Mouse (Mus musculus) ovary, postnatal 10 days (tissue): Measurements from ENCODE around the gene Olfr1506.
"Not testable (repeated sequence)": the region's sequence is repeated elsewhere in the genome, so short reads cannot be mapped to it uniquely, and the experiment has no call there.

Experiments used
- DNase-seq: peaks from one replicate; pipeline ENCODE4 v3.0.0; 2022; ENCODE audit warnings: low spot score

Gene Olfr1506

DNA sequence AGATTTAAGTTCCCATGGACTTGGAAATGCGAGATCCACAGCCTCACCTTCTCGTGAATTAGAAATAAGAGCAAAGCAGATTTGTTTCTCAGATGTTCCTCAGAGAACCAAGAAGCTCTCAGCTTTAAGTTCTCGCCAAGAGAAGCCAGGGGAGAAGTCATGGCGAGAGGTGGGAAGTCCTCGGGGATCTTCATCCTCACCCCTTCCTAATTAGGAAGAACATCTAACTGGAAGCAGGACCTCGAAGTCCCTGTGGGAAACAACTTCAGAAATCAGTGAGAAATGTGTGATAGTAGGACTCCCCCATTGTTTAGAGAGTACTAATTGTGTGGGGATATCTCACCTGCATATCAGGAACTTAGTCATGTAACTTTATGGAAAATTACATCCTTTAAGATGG is at the start of gene Olfr1506:
Olfr1506 (minus strand) TSS at position 101 of the 400 bp plus-strand sequence.
- DNase-seq = not testable (repeated sequence)

DNA sequence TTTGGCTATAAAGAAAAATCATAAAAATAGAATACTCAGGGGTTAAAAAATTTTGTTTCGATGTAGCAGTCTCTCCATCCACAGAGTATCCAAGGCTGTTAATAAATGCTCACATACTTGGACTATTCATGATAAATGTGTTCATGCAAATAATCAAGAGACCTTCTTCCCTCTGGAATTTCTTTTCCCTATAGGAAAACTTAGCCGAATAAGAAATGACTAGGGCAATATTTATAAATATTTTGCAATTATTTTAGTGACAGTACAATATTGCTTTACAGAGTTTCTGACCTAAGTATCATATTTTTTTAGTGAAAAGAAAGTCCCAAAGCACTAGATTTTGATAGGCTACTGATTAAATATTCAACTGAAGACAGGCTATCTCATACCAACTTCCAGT is 46.6 kb upstream of the Olfr1506 start, which contains the start of gene Olfr1271:
Olfr1271 (minus strand) TSS at position 101 of the 400 bp plus-strand sequence.
- DNase-seq = no peak

DNA sequence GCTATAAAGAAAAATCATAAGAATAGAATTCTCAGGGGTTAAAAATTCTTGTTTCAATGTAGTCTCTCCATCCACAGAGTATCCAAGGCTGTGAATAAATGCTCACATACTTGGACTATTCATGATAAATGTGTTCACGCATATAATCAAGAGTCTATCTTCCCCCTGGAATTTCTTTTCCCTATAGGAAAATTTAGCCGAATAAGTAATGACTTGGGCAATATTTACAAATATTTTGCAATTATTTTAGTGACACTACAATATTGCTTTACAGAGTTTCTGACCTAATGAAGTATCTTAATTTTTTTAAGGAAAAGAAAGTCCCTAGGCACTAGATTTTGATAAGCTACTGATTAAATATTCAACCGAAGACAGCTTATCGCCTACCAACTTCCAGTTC is 33.2 kb upstream of the Olfr1506 start, which contains the start of gene Olfr142:
Olfr142 (minus strand) TSS at position 101 of the 400 bp plus-strand sequence.
- no peak for DNase-seq

DNA sequence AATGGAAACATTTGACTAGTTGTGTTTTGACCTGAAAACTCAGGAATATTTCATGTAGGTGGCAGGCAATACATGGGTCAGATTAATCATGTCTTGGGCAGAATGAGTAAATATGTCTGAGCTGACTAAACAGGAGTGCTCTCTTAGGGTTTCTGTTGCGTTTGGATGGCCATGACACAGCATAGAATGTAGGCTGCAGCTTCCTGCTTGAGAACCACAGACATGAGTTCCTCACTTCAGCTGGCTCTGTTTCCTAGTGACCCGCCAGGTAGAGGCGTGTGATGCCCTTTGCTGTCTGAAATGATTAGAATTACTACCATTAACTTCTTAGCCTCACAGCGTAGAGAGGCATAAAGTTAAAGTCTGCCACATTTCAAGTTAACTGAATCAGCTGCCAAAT is 24.7 kb downstream of the Olfr1506 start:
- DNase-seq = not testable (repeated sequence)

DNA sequence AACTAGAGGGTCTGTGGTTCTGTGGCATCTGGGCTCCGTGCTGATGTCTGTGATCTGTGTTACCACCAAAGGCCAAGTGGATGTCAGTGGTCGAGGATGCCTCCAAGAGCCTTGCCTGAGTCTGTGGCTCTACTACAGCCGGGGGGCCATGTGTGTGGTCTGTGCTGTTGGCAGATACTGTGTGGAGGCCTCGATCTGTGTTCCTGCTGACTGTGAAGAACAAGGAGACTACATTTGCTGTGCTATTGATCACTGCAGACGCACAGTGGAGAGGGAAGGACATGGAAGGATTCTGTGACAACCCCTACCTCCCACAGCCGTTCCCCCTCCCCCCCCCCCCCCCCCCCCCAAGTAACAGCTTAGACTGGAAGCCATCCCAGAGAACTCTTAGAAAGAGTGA is 29.0 kb downstream of the Olfr1506 start:
- DNase-seq = not testable (repeated sequence)

DNA sequence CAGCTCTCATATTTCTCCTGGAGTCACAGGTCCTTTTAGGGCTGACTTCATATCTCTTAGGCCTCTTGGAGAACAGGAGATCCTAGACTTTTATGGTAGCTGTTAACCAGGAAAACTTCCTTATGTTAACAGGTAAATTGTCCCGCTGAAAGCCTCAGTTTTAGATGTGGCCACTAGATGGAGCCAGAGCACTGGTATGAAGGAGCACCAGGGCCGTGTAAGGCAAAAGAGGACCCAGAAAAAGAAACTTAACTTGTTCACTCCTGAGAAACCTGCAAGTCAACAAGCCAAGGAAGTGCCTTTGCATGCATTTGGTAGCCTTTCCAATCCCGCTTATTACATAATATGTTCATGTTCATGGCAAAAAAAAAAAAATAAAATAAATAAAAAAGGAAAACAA is 29.5 kb downstream of the Olfr1506 start:
- DNase-seq = not testable (repeated sequence)

DNA sequence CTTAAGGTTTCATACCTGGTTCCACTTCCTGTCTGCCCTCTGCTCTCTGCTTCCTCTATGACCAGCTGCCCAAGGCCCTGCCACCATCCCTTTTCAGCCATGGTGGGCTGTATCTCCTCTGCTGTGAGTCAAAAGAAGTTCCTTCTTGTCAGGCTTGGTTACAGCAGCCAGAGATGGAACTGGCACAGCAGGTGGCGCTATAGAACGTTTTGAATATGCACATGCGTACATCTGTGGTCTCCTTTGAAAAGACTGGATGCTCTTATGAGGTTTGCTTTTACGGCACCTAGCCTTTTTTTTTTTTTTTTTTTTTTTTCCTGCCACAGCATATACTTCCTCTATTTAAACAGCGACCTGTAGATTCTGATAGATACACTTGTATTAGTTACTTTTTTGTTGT is 37.2 kb downstream of the Olfr1506 start:
- DNase-seq = not testable (repeated sequence)

DNA sequence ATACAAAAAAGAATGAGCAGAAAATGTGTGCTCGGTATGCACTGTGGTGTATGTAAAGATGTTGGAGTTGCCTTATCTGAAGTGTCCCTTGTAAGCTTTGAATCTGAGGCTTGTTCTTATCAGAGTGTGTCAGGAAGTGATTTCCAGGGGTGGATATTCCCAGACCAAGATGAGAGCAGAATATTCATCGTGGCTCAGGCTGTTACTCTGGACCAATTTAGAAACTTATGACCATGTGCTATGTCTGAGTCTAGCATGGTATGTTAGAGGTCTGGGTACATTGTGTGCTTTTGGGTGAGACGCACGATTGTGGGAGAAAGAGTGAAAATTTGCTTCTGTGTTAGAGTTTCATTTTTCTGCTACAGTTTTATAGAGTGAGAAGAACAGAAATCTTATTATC is 38.2 kb downstream of the Olfr1506 start:
- not testable (repeated sequence) for DNase-seq
